Mouse (Mus musculus): Measurements from ENCODE around the gene Spsb1. TPM values are rescaled to one million over a fixed set of nuclear protein-coding genes. Genes with fewer than 3 reads are reported as not detected.
A peak's percentile ranks its signal among the peaks of the same experiment; 100 is the strongest.

Gene Spsb1
- 9.0 and 9.5 TPM in 2 replicates for polyA plus RNA-seq (2015; fragmentation: Nextera tagmentation; extraction: Ambion mirVana)

GRCm38 (mm10) chr4:149954893-149955439 is at the start of gene Spsb1:
Gene Spsb1, minus strand, starts transcription at chr4:149955043.
- Histone ChIP-seq H3K27me3 (peaks cover 22% of the 10 kb centered on the region), H3K9me3 (no peaks in the 10 kb centered on the region), H3K27ac (replicated peaks) (peak within 1 kb of the TSS; percentile 62)

DNA sequence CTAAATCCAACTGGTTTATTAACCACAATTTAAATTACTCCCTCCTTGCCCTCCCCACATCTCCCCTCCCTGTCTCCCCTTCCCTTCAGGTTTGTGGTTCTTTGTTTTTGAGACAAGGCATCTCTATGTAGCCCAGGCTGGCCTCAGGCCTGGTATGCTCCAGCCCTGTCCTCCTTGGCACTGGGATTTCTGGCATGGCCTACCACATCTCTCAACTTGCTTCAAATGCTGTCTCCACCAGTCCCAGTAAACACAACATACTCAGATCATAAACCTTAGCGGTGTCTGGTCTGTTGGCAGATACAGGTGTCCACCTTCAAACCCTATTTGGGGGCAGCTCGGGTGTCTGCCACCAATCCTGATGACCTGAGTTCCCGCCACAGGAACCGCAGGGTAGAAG is 48.8 kb upstream of the Spsb1 start:
- ATAC-seq (ENCODE audit: low read depth), result no peak
- Histone ChIP-seq H3K9ac (no peak overlapping the region), H3K27me3 (no peaks in the 10 kb centered on the region), H3K9me3 (no peaks in the 10 kb centered on the region), H3K36me3 (no peaks in the 10 kb centered on the region), H3K27ac (replicated peaks) (no peak overlapping the region), H3K4me3 (no peak overlapping the region), H3K4me1 (replicated peaks) (peaks cover 22% of the 10 kb centered on the region), H3K4me2 (no peak overlapping the region)
- WGBS, result 93% methylated on average over 4 of the region's 4 CpGs

More at GRCm38 (mm10) chr4:149954893-149955439, at the start of gene Spsb1:
- Histone ChIP-seq H3K9ac (peak within 1 kb of the TSS; percentile 87), H3K4me3 (peak within 1 kb of the TSS; percentile 70), H3K4me2 (peak within 1 kb of the TSS; percentile 99), H3K36me3 (no peaks in the 10 kb centered on the region), H3K4me1 (replicated peaks) (peaks cover 42% of the 10 kb centered on the region)
- peak; percentile 87 for ATAC-seq (ENCODE audit: low read depth)
- WGBS, result under 1% methylated on average over 49 of the region's 51 CpGs

DNA sequence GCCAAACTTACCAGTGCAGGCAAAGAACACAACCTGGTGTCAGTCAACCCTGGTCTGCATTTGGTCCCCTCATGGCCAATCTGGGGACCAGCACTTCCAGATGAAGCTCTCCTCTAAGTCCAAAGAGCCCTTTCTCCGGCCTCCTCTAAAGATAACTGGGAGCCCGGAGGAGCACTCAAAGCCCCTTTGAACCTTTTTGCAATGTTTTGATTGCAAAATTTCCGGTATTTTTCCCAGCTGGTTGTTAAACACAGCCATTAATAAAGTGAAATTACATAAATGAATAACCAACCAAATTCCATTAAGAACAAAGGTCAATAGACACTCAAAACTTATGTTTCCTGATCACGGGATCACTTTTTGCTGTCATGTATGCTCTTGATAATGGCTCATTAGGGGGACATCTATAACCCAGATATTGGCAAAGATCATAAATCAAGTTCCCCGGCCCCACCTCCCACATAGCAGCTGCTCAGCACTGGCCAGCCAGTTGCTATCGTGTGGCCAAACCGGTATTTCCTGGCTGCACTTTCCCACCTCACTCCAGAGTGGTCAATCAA is 48.3 kb upstream of the Spsb1 start:
- Histone ChIP-seq H3K27ac (replicated peaks) (no peak overlapping the region), H3K9ac (no peak overlapping the region), H3K27me3 (no peaks in the 10 kb centered on the region), H3K36me3 (no peaks in the 10 kb centered on the region), H3K4me2 (no peak overlapping the region), H3K4me1 (replicated peaks) (peaks cover 20% of the 10 kb centered on the region), H3K4me3 (no peak overlapping the region), H3K9me3 (no peaks in the 10 kb centered on the region)
- WGBS, result 42% methylated on average over 7 of the region's 7 CpGs
- ATAC-seq (ENCODE audit: low read depth), result no peak

- H3K27me3 ChIP-seq, result no peaks in the 10 kb centered on the region
- 75% methylated on average over 12 of the region's 12 CpGs for WGBS
- peaks cover 13% of the 10 kb centered on the region for H3K4me1 ChIP-seq (replicated peaks)
- no peak overlapping the region for H3K4me2 ChIP-seq
- no peak overlapping the region for H3K4me3 ChIP-seq
- no peak for ATAC-seq (ENCODE audit: low read depth)
- no peak overlapping the region for H3K27ac ChIP-seq (replicated peaks)
- H3K9me3 ChIP-seq, result no peaks in the 10 kb centered on the region
- 0 out of 2 replicates have a peak overlapping the region, but pooled peaks have one; percentile 17 for H3K9ac ChIP-seq
- H3K36me3 ChIP-seq, result no peaks in the 10 kb centered on the region
Observed at GRCm38 (mm10) chr4:150002021-150002528, 47.2 kb upstream of the Spsb1 start.

- Histone ChIP-seq H3K27ac (replicated peaks) (no peak overlapping the region), H3K27me3 (no peaks in the 10 kb centered on the region), H3K9me3 (no peaks in the 10 kb centered on the region), H3K9ac (no peak overlapping the region), H3K4me2 (no peak overlapping the region), H3K36me3 (no peaks in the 10 kb centered on the region), H3K4me3 (no peak overlapping the region), H3K4me1 (replicated peaks) (peaks cover 13% of the 10 kb centered on the region)
- no peak for ATAC-seq (ENCODE audit: low read depth)
- 76% methylated on average over 10 of the region's 10 CpGs for WGBS
Observed at GRCm38 (mm10) chr4:150001221-150001860, 46.5 kb upstream of the Spsb1 start.

GRCm38 (mm10) chr4:149999931-150000555 is 45.2 kb upstream of the Spsb1 start:
- Histone ChIP-seq H3K27ac (replicated peaks) (no peak overlapping the region), H3K27me3 (no peaks in the 10 kb centered on the region; the same call in 1 of the 2 replicates), H3K4me1 (replicated peaks) (peaks cover 13% of the 10 kb centered on the region), H3K4me2 (no peak overlapping the region), H3K9ac (no peak overlapping the region), H3K36me3 (no peaks in the 10 kb centered on the region), H3K4me3 (no peak overlapping the region), H3K9me3 (no peaks in the 10 kb centered on the region)
- WGBS, result 89% methylated on average over 15 of the region's 15 CpGs
- no peak for ATAC-seq (ENCODE audit: low read depth)

DNA sequence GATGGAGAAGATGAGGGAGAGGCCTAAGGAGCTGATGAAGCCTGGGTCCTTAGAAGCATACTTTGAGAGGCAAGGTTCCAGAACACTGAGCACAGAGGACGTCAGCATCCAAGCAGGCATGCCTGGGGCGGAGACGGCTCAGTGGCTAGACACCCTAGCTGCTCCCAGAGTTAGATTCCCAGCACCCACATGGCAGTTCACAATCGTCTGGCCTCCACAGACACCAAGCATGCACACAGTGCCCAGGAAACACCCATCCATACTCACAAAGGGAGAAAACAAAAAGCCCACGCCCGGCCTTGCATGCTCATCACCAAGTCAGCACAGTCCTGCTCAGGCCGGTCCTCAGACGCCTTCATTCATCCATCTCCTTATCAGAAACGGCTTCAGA is 44.7 kb upstream of the Spsb1 start:
- H3K4me1 ChIP-seq (replicated peaks), result peaks cover 13% of the 10 kb centered on the region
- H3K27ac ChIP-seq (replicated peaks), result no peak overlapping the region
- WGBS, result 79% methylated on average over 9 of the region's 9 CpGs

GRCm38 (mm10) chr4:149998786-149999509 is 44.1 kb upstream of the Spsb1 start:
- Histone ChIP-seq H3K27ac (replicated peaks) (no peak overlapping the region), H3K9ac (no peak overlapping the region), H3K9me3 (no peaks in the 10 kb centered on the region), H3K4me1 (replicated peaks) (peaks cover 13% of the 10 kb centered on the region), H3K4me2 (no peak overlapping the region), H3K27me3 (no peaks in the 10 kb centered on the region; the same call in 1 of the 2 replicates), H3K36me3 (no peaks in the 10 kb centered on the region), H3K4me3 (no peak overlapping the region)
- no peak for ATAC-seq (ENCODE audit: low read depth)
- WGBS, result 84% methylated on average over 14 of the region's 14 CpGs

More for the DNA sequence above, 44.7 kb upstream of the Spsb1 start:
- no peaks in the 10 kb centered on the region; the same call in 1 of the 2 replicates for H3K27me3 ChIP-seq
- H3K9ac ChIP-seq, result no peak overlapping the region
- no peak overlapping the region for H3K4me2 ChIP-seq
- no peak overlapping the region for H3K4me3 ChIP-seq
- H3K36me3 ChIP-seq, result no peaks in the 10 kb centered on the region
- no peak for ATAC-seq (ENCODE audit: low read depth)
- no peaks in the 10 kb centered on the region for H3K9me3 ChIP-seq

DNA sequence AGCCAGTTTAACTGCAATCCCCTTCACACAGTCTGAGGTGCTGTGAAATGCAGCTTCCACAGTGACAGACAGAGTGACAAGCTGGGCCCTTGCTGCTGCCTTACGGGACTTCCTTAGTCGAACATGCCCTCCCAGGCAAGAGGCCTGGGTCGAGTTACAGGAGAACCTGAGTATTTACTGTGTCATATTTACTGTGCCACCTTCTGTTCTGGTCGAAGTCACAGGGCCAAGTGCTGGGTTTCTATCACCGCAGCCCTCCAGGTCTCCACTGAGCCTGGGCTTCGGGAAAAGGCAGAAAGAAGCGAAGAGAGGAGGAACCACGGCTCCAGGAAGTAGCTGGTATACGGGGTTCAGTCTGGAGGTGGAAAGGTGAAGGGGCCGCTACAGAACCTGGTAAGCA is 43.2 kb upstream of the Spsb1 start:
- Histone ChIP-seq H3K36me3 (no peaks in the 10 kb centered on the region), H3K27ac (replicated peaks) (no peak overlapping the region), H3K9ac (no peak overlapping the region), H3K9me3 (no peaks in the 10 kb centered on the region), H3K4me3 (no peak overlapping the region), H3K4me1 (replicated peaks) (peaks cover 6% of the 10 kb centered on the region), H3K4me2 (no peak overlapping the region), H3K27me3 (no peaks in the 10 kb centered on the region; the same call in 1 of the 2 replicates)
- no peak for ATAC-seq (ENCODE audit: low read depth)
- WGBS, result 78% methylated on average over 10 of the region's 10 CpGs

- no peak for ATAC-seq (ENCODE audit: low read depth)
- Histone ChIP-seq H3K27ac (replicated peaks) (no peak overlapping the region), H3K9me3 (no peaks in the 10 kb centered on the region), H3K4me2 (no peak overlapping the region), H3K4me3 (no peak overlapping the region), H3K9ac (no peak overlapping the region), H3K4me1 (replicated peaks) (peaks cover 3% of the 10 kb centered on the region), H3K27me3 (no peaks in the 10 kb centered on the region; the same call in 1 of the 2 replicates), H3K36me3 (no peaks in the 10 kb centered on the region)
- WGBS, result 81% methylated on average over 7 of the region's 7 CpGs
Observed at GRCm38 (mm10) chr4:149996440-149996839, 41.6 kb upstream of the Spsb1 start.

DNA sequence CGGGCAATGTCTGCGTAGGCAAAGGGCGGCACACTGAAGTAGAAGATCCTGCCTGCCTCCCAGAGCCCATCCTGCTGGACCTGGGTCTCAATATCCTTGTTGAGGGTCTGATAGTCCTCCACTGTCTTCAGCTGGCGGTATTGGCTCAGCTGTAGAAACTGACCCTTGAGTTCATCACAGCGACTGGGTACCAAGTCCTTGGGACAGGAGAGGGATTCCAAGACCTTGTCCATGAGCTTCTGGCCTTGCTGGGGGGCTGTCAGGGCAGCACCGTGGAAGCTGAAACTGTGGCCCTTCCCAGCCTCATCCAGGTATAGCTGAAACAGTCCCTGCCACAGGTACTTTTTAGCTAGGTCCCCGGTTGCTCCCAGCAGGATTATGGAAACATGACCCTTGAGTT is 41.1 kb upstream of the Spsb1 start:
- H3K4me2 ChIP-seq, result no peak overlapping the region
- H3K27ac ChIP-seq (replicated peaks), result no peak overlapping the region
- H3K27me3 ChIP-seq, result no peaks in the 10 kb centered on the region; the same call in 1 of the 2 replicates
- WGBS, result 90% methylated on average over 7 of the region's 7 CpGs
- no peak overlapping the region for H3K9ac ChIP-seq
- H3K4me3 ChIP-seq, result no peak overlapping the region
- no peaks in the 10 kb centered on the region for H3K36me3 ChIP-seq
- no peak for ATAC-seq (ENCODE audit: low read depth)
- no peaks in the 10 kb centered on the region for H3K9me3 ChIP-seq
- H3K4me1 ChIP-seq (replicated peaks), result peaks cover 9% of the 10 kb centered on the region
